Mouse (Mus musculus): ENCODE data around the gene Hoxa13.

Hoxa13 gene

GRCm38 (mm10) chr6:52260654-52261575 lies at the start of gene Hoxa13:
Gene Hoxa13, minus strand, starts transcription at chr6:52260880.
- no peak for DNase-seq (ENCODE audit: low read depth, low spot score)

GRCm38 (mm10) chr6:52310366-52310765 lies 49.7 kb upstream of the Hoxa13 start:
- DNase-seq (ENCODE audit: low read depth, low spot score) = no peak

GRCm38 (mm10) chr6:52309766-52310165 lies 49.1 kb upstream of the Hoxa13 start:
- DNase-seq (ENCODE audit: low read depth, low spot score) = no peak

- DNase-seq (ENCODE audit: low read depth, low spot score) = peak; percentile 77
Measured at GRCm38 (mm10) chr6:52305877-52306389, 45.3 kb upstream of the Hoxa13 start.

- no peak for DNase-seq (ENCODE audit: low read depth, low spot score)
Measured at GRCm38 (mm10) chr6:52303426-52303825, 42.7 kb upstream of the Hoxa13 start.

- DNase-seq (ENCODE audit: low read depth, low spot score) = no peak
Measured at GRCm38 (mm10) chr6:52300806-52301205, 40.1 kb upstream of the Hoxa13 start.

GRCm38 (mm10) chr6:52298511-52298910 lies 37.8 kb upstream of the Hoxa13 start:
- no peak for DNase-seq (ENCODE audit: low read depth, low spot score)

GRCm38 (mm10) chr6:52294616-52295015 lies 33.9 kb upstream of the Hoxa13 start:
- DNase-seq (ENCODE audit: low read depth, low spot score) = no peak

- DNase-seq (ENCODE audit: low read depth, low spot score) = no peak
Measured at GRCm38 (mm10) chr6:52292328-52292727, 31.6 kb upstream of the Hoxa13 start.

GRCm38 (mm10) chr6:52291021-52291860 lies 30.6 kb upstream of the Hoxa13 start:
- DNase-seq (ENCODE audit: low read depth, low spot score) = no peak

GRCm38 (mm10) chr6:52290186-52290585 lies 29.5 kb upstream of the Hoxa13 start:
- DNase-seq (ENCODE audit: low read depth, low spot score) = no peak

- no peak for DNase-seq (ENCODE audit: low read depth, low spot score)
Measured at GRCm38 (mm10) chr6:52283896-52284295, 23.2 kb upstream of the Hoxa13 start.

- no peak for DNase-seq (ENCODE audit: low read depth, low spot score)
Measured at GRCm38 (mm10) chr6:52281084-52281483, 20.4 kb upstream of the Hoxa13 start.

GRCm38 (mm10) chr6:52276920-52277319 lies 16.2 kb upstream of the Hoxa13 start:
- DNase-seq (ENCODE audit: low read depth, low spot score) = no peak

GRCm38 (mm10) chr6:52276382-52276781 lies 15.7 kb upstream of the Hoxa13 start:
- no peak for DNase-seq (ENCODE audit: low read depth, low spot score)

GRCm38 (mm10) chr6:52275563-52276280 lies 15.0 kb upstream of the Hoxa13 start:
- DNase-seq (ENCODE audit: low read depth, low spot score) = no peak

GRCm38 (mm10) chr6:52274576-52274975 lies 13.9 kb upstream of the Hoxa13 start:
- DNase-seq (ENCODE audit: low read depth, low spot score) = no peak

GRCm38 (mm10) chr6:52273656-52274280 lies 13.1 kb upstream of the Hoxa13 start:
- no peak for DNase-seq (ENCODE audit: low read depth, low spot score)

- no peak for DNase-seq (ENCODE audit: low read depth, low spot score)
Measured at GRCm38 (mm10) chr6:52272766-52273655, 12.3 kb upstream of the Hoxa13 start.
